Mouse (Mus musculus) stomach, postnatal 0 days (tissue): ENCODE measurements around the gene Aldh1l1.

Experiments used
- CTCF ChIP-seq: IDR thresholded peaks from 2 replicates; pipeline ENCODE4 v1.5.1; 2016; ENCODE audit warnings: antibody characterized with exemption, low read depth, mild to moderate bottlenecking, moderate library complexity
- EP300 ChIP-seq: optimal IDR thresholded peaks from 2 replicates; pipeline ENCODE3; 2016; ENCODE audit warnings: antibody characterized with exemption

DNA sequence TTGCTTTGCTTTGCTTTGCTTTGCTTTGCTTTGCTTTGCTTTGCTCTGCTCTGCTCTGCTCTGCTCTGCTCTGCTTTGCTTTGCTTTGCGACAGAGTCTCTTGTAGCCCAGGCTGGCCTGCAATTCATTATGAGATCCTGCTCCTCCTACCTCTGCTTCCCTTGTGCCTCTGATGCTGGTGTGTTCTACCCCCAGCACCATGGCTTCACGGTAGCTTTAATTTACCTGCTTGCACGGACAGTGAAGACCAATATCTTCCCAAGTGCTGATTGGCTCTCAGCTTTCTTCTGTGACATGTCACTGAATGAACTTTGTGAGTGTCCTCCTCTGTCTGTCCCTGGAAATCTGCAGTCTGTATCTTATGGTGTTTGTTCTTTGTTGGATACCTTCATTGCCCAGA lies 49.2 kb upstream of the Aldh1l1 start:
- no peak for TF ChIP-seq CTCF
- no peak for TF ChIP-seq EP300
